Mouse (Mus musculus) myocyte (in vitro differentiated cells): Measurements from ENCODE around the gene Lmo7. TPM values are rescaled to one million over a fixed set of nuclear protein-coding genes. Genes with fewer than 3 reads are reported as not detected.

Source experiments
- H3K27me3 ChIP-seq: one replicate; pipeline ENCODE4 v1.6.1; 2011; ENCODE audit not compliant: control insufficient read depth, insufficient read depth, insufficient read length
- H3K36me3 ChIP-seq: one replicate; pipeline ENCODE4 v1.6.1; 2011; ENCODE audit not compliant: control insufficient read depth, insufficient read depth
- H3K4me2 ChIP-seq: one replicate; pipeline ENCODE4 v1.6.1; 2011; ENCODE audit warnings: low read depth, control low read depth
- H3K4me3 ChIP-seq: one replicate; pipeline ENCODE4 v1.5.1; 2011; ENCODE audit warnings: mild to moderate bottlenecking, control low read depth, moderate library complexity
- H3K79me2 ChIP-seq: one replicate; pipeline ENCODE4 v1.6.1; 2011; ENCODE audit not compliant: control insufficient read depth, insufficient read depth
- H3ac ChIP-seq: one replicate; pipeline ENCODE4 v1.6.1; 2011; ENCODE audit not compliant: control insufficient read depth, insufficient read length
- CEBPB ChIP-seq: IDR thresholded peaks from 2 replicates; pipeline ENCODE4 v1.6.1; 2011; ENCODE audit warnings: mild to moderate bottlenecking, moderate library complexity; ENCODE audit not compliant: poor library complexity, insufficient read depth, severe bottlenecking
- E2F4 ChIP-seq: IDR thresholded peaks from one replicate; pipeline ENCODE4 v1.6.1; 2011; ENCODE audit warnings: mild to moderate bottlenecking, control low read depth, moderate library complexity; ENCODE audit not compliant: insufficient read depth
- MAX ChIP-seq: IDR thresholded peaks from one replicate; pipeline ENCODE4 v1.6.1; 2011; ENCODE audit warnings: low read depth, mild to moderate bottlenecking, control low read depth
- MYOD1 ChIP-seq, 3 experiments: IDR thresholded peaks; one replicate each; pipeline ENCODE4 v1.6.1; 2011; ENCODE audit warnings: control low read depth in 2 of 3, low read depth in 2 of 3, mild to moderate bottlenecking in 2 of 3, moderate library complexity in 1 of 3; ENCODE audit not compliant: insufficient read length in 2 of 3, control insufficient read depth in 1 of 3
- MYOG ChIP-seq, 3 experiments: IDR thresholded peaks; one replicate each; pipeline ENCODE4 v1.6.1; 2011; ENCODE audit warnings: control low read depth in 2 of 3, low read depth in 2 of 3, mild to moderate bottlenecking in 2 of 3; ENCODE audit not compliant: insufficient read length in 2 of 3, control insufficient read depth in 1 of 3, insufficient read depth in 1 of 3
- POLR2A ChIP-seq: IDR thresholded peaks from one replicate; pipeline ENCODE4 v1.6.1; 2011; ENCODE audit warnings: low read depth, mild to moderate bottlenecking, control low read depth, moderate library complexity; ENCODE audit not compliant: insufficient read length
- POLR2AphosphoS2 ChIP-seq: IDR thresholded peaks from one replicate; pipeline ENCODE4 v1.6.1; 2011; ENCODE audit warnings: low read depth, control low read depth; ENCODE audit not compliant: insufficient read length
- REST ChIP-seq: IDR thresholded peaks from one replicate; pipeline ENCODE4 v1.6.1; 2011; ENCODE audit warnings: mild to moderate bottlenecking, control low read depth, moderate library complexity; ENCODE audit not compliant: insufficient read depth, insufficient read length
- SRF ChIP-seq: IDR thresholded peaks from one replicate; pipeline ENCODE4 v1.6.1; 2011; ENCODE audit warnings: low read depth; ENCODE audit not compliant: control insufficient read depth, insufficient read length
- TCF12 ChIP-seq: IDR thresholded peaks from one replicate; pipeline ENCODE4 v1.6.1; 2011; ENCODE audit warnings: mild to moderate bottlenecking, control low read depth; ENCODE audit not compliant: poor library complexity, insufficient read depth, severe bottlenecking
- TCF3 ChIP-seq: IDR thresholded peaks from one replicate; pipeline ENCODE4 v1.6.1; 2011; ENCODE audit warnings: low read depth, control low read depth; ENCODE audit not compliant: insufficient read length
- USF1 ChIP-seq: IDR thresholded peaks from one replicate; pipeline ENCODE4 v1.6.1; 2011; ENCODE audit warnings: low read depth, mild to moderate bottlenecking, control low read depth, moderate library complexity
- polyA plus RNA-seq: library from polyadenylated mRNA; unstranded; fragments of >200 nt; fragmentation: generic; extraction: Trizol; gene quantifications from one replicate; pipeline ENCODE4 v1.2.1, GENCODE M21; 2012; ENCODE audit warnings: missing spikeins

Gene Lmo7
- polyA plus RNA-seq, 1 experiment = 56.1 TPM

DNA sequence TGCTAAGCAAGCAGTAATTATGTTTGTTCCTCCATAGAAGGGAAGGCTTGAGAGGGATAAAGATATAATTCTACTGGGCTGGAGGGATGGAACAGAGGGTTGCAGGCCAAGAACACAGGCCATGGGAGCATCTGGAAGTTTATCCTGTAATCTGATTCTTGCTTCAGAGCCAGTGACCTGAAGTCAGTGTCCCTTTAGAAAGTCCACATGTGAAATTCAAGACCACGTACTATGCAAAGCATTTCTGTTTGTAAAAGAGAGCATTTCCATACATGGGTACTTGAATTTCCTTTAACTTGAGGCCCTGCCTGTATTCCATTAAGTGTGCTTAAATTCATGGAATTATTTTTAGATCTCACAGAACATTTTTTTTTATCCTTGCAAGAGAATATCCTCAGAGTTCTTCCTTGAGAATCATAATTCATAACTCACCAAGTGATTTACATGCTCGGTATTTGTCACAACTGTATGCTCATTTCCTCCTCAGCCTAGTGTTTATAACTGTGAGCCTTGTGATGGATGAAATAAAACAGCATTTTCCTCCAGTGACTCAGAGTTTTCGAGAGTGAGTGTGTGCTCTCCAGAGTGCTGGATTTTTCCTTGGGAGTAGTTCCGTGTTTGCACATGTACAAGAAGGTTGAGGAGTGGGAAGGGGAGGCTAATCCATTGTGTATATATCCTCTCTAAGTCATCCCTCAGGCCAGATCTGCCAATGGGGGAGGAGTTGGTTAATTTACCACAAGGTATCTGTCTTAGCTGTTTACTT is 75.0 kb downstream of the Lmo7 start:
- H3ac ChIP-seq = no peak overlapping the region
- no peak overlapping the region for H3K4me3 ChIP-seq
- no peaks in the 10 kb centered on the region for H3K27me3 ChIP-seq
- H3K36me3 ChIP-seq = no peaks in the 10 kb centered on the region
- H3K4me2 ChIP-seq = peak overlapping the region; percentile 46
- no peak for TF ChIP-seq MAX
- TF ChIP-seq MYOD1 (IDR thresholded peaks at IDR 0.05; ENCODE audit: control insufficient read depth in 1 of 3, insufficient read length in 2 of 3, low read depth in 2 of 3) = no peak
- no peak for TF ChIP-seq USF1
- no peak for TF ChIP-seq POLR2AphosphoS2
- TF ChIP-seq REST = no peak
- no peak for TF ChIP-seq POLR2A
- TF ChIP-seq E2F4 = no peak
- no peak for TF ChIP-seq SRF
- no peak for TF ChIP-seq TCF12
- TF ChIP-seq MYOG (IDR thresholded peaks at IDR 0.05; ENCODE audit: control insufficient read depth in 1 of 3, insufficient read depth in 1 of 3, insufficient read length in 2 of 3, low read depth in 2 of 3) = no peak
- no peak for TF ChIP-seq TCF3
- TF ChIP-seq CEBPB = no peak
- no peaks in the 10 kb centered on the region for H3K79me2 ChIP-seq

DNA sequence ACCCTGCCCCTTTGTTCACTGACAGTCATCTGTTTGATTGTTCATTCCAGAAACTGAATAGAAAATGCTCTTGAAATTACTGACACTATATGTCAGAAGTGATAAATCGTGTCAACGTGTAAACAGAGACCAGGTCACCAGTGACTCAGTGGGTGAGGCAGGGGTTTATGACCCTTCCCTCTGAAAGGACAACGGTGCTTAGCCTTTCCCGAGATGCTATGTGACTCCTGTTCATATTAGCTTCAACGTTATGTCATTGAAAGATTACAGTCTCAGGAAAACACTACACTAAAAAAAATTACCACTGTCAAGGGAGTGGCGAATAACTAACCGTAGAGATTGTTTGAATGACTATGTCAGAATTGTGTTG is 75.6 kb downstream of the Lmo7 start:
- Histone ChIP-seq H3K4me3 (no peak overlapping the region), H3K79me2 (no peaks in the 10 kb centered on the region), H3ac (no peak overlapping the region), H3K4me2 (peak overlapping the region; percentile 46), H3K27me3 (no peaks in the 10 kb centered on the region), H3K36me3 (no peaks in the 10 kb centered on the region)
- TF ChIP-seq SRF (no peak), REST (no peak), MYOD1 (IDR thresholded peaks at IDR 0.05; ENCODE audit: control insufficient read depth in 1 of 3, insufficient read length in 2 of 3, low read depth in 2 of 3) (no peak), MAX (no peak), POLR2AphosphoS2 (no peak), E2F4 (no peak), POLR2A (no peak), TCF12 (no peak), MYOG (IDR thresholded peaks at IDR 0.05; ENCODE audit: control insufficient read depth in 1 of 3, insufficient read depth in 1 of 3, insufficient read length in 2 of 3, low read depth in 2 of 3) (no peak), TCF3 (no peak), USF1 (no peak), CEBPB (no peak)

DNA sequence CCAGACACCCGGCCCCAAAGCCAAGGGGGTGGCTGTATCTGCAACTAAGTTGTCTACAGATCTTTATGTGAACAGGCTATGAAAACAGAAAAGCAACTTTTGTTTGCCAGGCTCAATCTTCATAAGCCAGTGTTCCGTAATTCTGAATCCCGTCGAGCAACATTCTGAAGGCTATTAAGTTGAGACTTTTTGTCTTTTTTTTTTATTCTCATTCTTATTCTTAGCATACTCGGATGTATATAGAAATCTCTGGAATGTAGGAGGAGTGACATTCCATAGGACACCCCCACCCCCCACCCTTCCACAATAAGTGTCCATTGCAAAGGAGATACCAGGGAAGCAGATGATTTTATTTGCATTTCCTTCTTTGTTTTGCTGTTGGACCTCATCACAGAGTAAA is 76.3 kb downstream of the Lmo7 start:
- TF ChIP-seq REST (no peak), E2F4 (no peak), CEBPB (no peak), MAX (no peak), TCF3 (no peak), POLR2A (no peak), MYOG (IDR thresholded peaks at IDR 0.05; ENCODE audit: control insufficient read depth in 1 of 3, insufficient read depth in 1 of 3, insufficient read length in 2 of 3, low read depth in 2 of 3) (no peak), POLR2AphosphoS2 (no peak), TCF12 (no peak), USF1 (no peak), MYOD1 (IDR thresholded peaks at IDR 0.05; ENCODE audit: control insufficient read depth in 1 of 3, insufficient read length in 2 of 3, low read depth in 2 of 3) (no peak), SRF (no peak)
- no peaks in the 10 kb centered on the region for H3K27me3 ChIP-seq
- no peaks in the 10 kb centered on the region for H3K79me2 ChIP-seq
- no peak overlapping the region for H3ac ChIP-seq
- no peaks in the 10 kb centered on the region for H3K36me3 ChIP-seq
- no peak overlapping the region for H3K4me2 ChIP-seq
- no peak overlapping the region for H3K4me3 ChIP-seq

DNA sequence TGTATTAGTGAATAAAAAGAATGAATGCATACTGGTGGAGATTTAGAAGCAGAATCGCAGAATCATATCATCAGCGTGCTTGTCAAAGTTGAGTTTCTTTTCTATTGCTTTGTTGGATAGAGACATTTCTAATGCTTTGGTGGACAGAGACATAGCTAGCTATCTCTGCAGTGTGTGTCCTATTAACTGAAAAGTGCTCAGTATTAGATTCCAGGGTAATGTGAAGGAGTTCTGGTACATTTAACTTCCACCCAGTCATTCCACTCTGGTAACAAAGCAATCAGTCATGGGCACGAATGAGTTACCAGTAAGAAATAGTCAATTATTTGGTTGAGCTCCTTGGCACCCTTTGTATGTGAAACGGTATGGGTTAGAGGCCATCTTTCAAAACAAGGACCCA is 76.8 kb downstream of the Lmo7 start:
- Histone ChIP-seq H3K36me3 (no peaks in the 10 kb centered on the region), H3K4me3 (no peak overlapping the region), H3K79me2 (no peaks in the 10 kb centered on the region), H3K27me3 (no peaks in the 10 kb centered on the region), H3ac (no peak overlapping the region), H3K4me2 (no peak overlapping the region)
- no peak for TF ChIP-seq USF1
- no peak for TF ChIP-seq E2F4
- TF ChIP-seq TCF12 = no peak
- no peak for TF ChIP-seq MAX
- no peak for TF ChIP-seq MYOD1 (IDR thresholded peaks at IDR 0.05; ENCODE audit: control insufficient read depth in 1 of 3, insufficient read length in 2 of 3, low read depth in 2 of 3)
- TF ChIP-seq REST = no peak
- TF ChIP-seq MYOG (IDR thresholded peaks at IDR 0.05; ENCODE audit: control insufficient read depth in 1 of 3, insufficient read depth in 1 of 3, insufficient read length in 2 of 3, low read depth in 2 of 3) = no peak
- TF ChIP-seq POLR2AphosphoS2 = no peak
- no peak for TF ChIP-seq SRF
- TF ChIP-seq CEBPB = no peak
- TF ChIP-seq POLR2A = no peak
- no peak for TF ChIP-seq TCF3
